Comparison of ENCODE assay signal across 8 mouse cellular contexts in the genomic region with DNA sequence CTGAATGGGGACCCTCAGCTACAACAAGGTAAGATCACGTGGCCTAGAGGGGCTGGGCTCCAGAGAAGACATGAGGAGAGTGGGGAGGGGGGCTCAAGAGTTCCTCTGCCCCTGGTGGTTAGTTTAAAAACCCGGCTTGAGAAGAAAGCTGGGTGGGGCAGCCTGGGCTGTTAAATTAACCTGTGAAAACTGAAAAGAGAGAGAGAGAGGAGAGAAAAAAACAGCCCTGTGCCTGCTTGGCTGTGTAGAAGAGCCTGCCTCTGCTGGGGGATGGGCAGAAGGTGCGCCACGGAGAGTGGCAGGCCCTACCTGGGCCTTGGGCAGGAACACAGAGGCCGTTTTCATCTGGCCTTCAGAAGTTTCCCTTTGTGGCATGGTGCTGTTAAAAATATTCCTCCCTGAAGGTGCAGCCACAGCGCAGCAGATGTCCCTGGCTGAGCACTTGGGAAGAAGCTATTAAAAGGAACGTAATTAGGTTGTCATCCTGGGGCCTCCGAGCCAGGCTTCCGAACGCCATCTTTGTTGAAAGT.
DNase-seq lines count a peak whose midpoint lies in the region; ATAC-seq and TF ChIP-seq lines count a peak whose summit lies in the region.
"Had no signal": no experiment of that assay in that cellular context is flagged by ENCODE, and none has a peak within 500 bp of the region (broad histone marks: within the 10 kb centered on the region; RNA-seq: fewer than 3 reads in every experiment).

No protein-coding gene starts in this region.

- WGBS in kidney, postnatal 0 days: 34% methylated on average over 10 of the region's 10 CpGs
- WGBS in kidney, embryonic 16.5 days: 30% methylated on average over 10 of the region's 10 CpGs
- 18% methylated on average over 10 of the region's 10 CpGs for WGBS in forebrain, embryonic 14.5 days
- 14% methylated on average over 10 of the region's 10 CpGs for WGBS in neural tube, embryonic 14.5 days

- peak; percentile 9; the same call in 1 of the 2 replicates for TF ChIP-seq CTCF in kidney, postnatal 0 days (IDR thresholded peaks at IDR 0.05; ENCODE audit: low read depth)

- no peak overlapping the region for H3K4me3 ChIP-seq in kidney, postnatal 0 days (replicated peaks; ENCODE audit: low read depth, low read length)
- no peak overlapping the region for H3K4me3 ChIP-seq in kidney, embryonic 16.5 days (ENCODE audit: low read length)
- H3K4me3 ChIP-seq in forebrain, embryonic 14.5 days (ENCODE audit: low read depth, low read length): no peak overlapping the region
- H3K4me3 ChIP-seq in neural tube, embryonic 14.5 days (ENCODE audit: low read depth, low read length): no peak overlapping the region
- H3K4me3 ChIP-seq: myocyte had no signal

- no peak for DNase-seq in kidney, postnatal 0 days (ENCODE audit: low spot score)
- DNase-seq in cerebellum, adult 18-20 months: peak; percentile 58 to 60
- DNase-seq in forebrain, embryonic 14.5 days (ENCODE audit: low spot score): peak; percentile 42
- no peak for DNase-seq in urinary bladder, adult 2 months (ENCODE audit: low spot score)
- DNase-seq in frontal cortex, postnatal 10 days (ENCODE audit: low spot score in 2 of 2): no peak

- H3K4me1 ChIP-seq in kidney, postnatal 0 days (replicated peaks; ENCODE audit: insufficient read depth, low read length): peaks cover 5% of the 10 kb centered on the region; the same call in 1 of the 2 replicates
- peaks cover 29% of the 10 kb centered on the region for H3K4me1 ChIP-seq in kidney, embryonic 16.5 days (ENCODE audit: insufficient read depth, low read length)
- peaks cover 15% of the 10 kb centered on the region for H3K4me1 ChIP-seq in forebrain, embryonic 14.5 days (ENCODE audit: control insufficient read depth, insufficient read depth, low read length)
- H3K4me1 ChIP-seq in neural tube, embryonic 14.5 days (ENCODE audit: control insufficient read depth, insufficient read depth, low read length): peaks cover 14% of the 10 kb centered on the region; the same call in 1 of the 2 replicates

- no peak for ATAC-seq in kidney, postnatal 0 days (replicated peaks; ENCODE audit: low FRiP score, low read depth)
- ATAC-seq in kidney, embryonic 16.5 days (ENCODE audit: low FRiP score, low TSS enrichment): no peak
- ATAC-seq in forebrain, embryonic 14.5 days: peak; percentile 60
- peak; percentile 62; the same call in 1 of the 2 replicates for ATAC-seq in neural tube, embryonic 14.5 days (ENCODE audit: low read depth)

- no peak overlapping the region for H3K27ac ChIP-seq in kidney, postnatal 0 days
- no peak overlapping the region for H3K27ac ChIP-seq in kidney, embryonic 16.5 days (ENCODE audit: low read length)
- peak overlapping the region; percentile 73 for H3K27ac ChIP-seq in forebrain, embryonic 14.5 days (ENCODE audit: low read depth, low read length)
- no peak overlapping the region for H3K27ac ChIP-seq in neural tube, embryonic 14.5 days (ENCODE audit: low read depth, low read length)

- H3K27me3 ChIP-seq in kidney, postnatal 0 days (ENCODE audit: insufficient read depth, low read length): no peaks in the 10 kb centered on the region
- no peaks in the 10 kb centered on the region for H3K27me3 ChIP-seq in kidney, embryonic 16.5 days (ENCODE audit: insufficient read depth, low read length)
- H3K27me3 ChIP-seq in forebrain, embryonic 14.5 days (replicated peaks; ENCODE audit: control insufficient read depth, insufficient read depth, low read length): no peaks in the 10 kb centered on the region
- no peaks in the 10 kb centered on the region for H3K27me3 ChIP-seq in neural tube, embryonic 14.5 days (ENCODE audit: control insufficient read depth, insufficient read depth, low read length)

- H3K36me3 ChIP-seq in kidney, postnatal 0 days (ENCODE audit: insufficient read depth, low read length): no peaks in the 10 kb centered on the region
- no peaks in the 10 kb centered on the region for H3K36me3 ChIP-seq in kidney, embryonic 16.5 days (ENCODE audit: insufficient read depth, low read length)
- H3K36me3 ChIP-seq in forebrain, embryonic 14.5 days (ENCODE audit: control insufficient read depth, insufficient read depth, low read length): no peaks in the 10 kb centered on the region
- H3K36me3 ChIP-seq in neural tube, embryonic 14.5 days (ENCODE audit: control insufficient read depth, insufficient read depth, low read length): no peaks in the 10 kb centered on the region

- H3K4me2 ChIP-seq in kidney, postnatal 0 days (ENCODE audit: low read length): no peak overlapping the region
- no peak overlapping the region for H3K4me2 ChIP-seq in kidney, embryonic 16.5 days (replicated peaks; ENCODE audit: low read depth, low read length)
- no peak overlapping the region for H3K4me2 ChIP-seq in forebrain, embryonic 14.5 days (ENCODE audit: low read length)
- H3K4me2 ChIP-seq in neural tube, embryonic 14.5 days (ENCODE audit: low read depth, low read length): no peak overlapping the region

- no peak overlapping the region for H3K9ac ChIP-seq in kidney, postnatal 0 days (ENCODE audit: low read depth, low read length)
- H3K9ac ChIP-seq in kidney, embryonic 16.5 days (replicated peaks; ENCODE audit: low read length): no peak overlapping the region
- no peak overlapping the region for H3K9ac ChIP-seq in forebrain, embryonic 14.5 days (ENCODE audit: low read length)
- no peak overlapping the region for H3K9ac ChIP-seq in neural tube, embryonic 14.5 days (replicated peaks; ENCODE audit: low read depth, low read length)

- H3K9me3 ChIP-seq in kidney, postnatal 0 days (replicated peaks; ENCODE audit: low read length): no peaks in the 10 kb centered on the region
- H3K9me3 ChIP-seq in kidney, embryonic 16.5 days (ENCODE audit: low read length): no peaks in the 10 kb centered on the region
- no peaks in the 10 kb centered on the region for H3K9me3 ChIP-seq in forebrain, embryonic 14.5 days (replicated peaks; ENCODE audit: control insufficient read depth, low read length)
- H3K9me3 ChIP-seq in neural tube, embryonic 14.5 days (ENCODE audit: control insufficient read depth, low read length): no peaks in the 10 kb centered on the region

Comparison
In these comparisons a context has a peak if more than half of its experiments do, and no peak if none do; other contexts are left out.
1. ATAC-seq: peak in forebrain, embryonic 14.5 days (single experiment) and neural tube, embryonic 14.5 days (single experiment); none in kidney, postnatal 0 days (single experiment) and kidney, embryonic 16.5 days (single experiment).
2. DNase-seq: peak in cerebellum, adult 18-20 months (2 of 2) and forebrain, embryonic 14.5 days (single experiment); none in kidney, postnatal 0 days (single experiment), urinary bladder, adult 2 months (single experiment) and frontal cortex, postnatal 10 days (0 of 2).